25 mouse cellular contexts compared by ENCODE assay signal in genomic region chr9:53400696-53401095, GRCm38 (mm10). TPM values are rescaled to one million over a fixed set of nuclear protein-coding genes. Genes with fewer than 3 reads are reported as not detected.
DNase-seq lines count a peak whose midpoint lies in the region; ATAC-seq lines count a peak whose summit lies in the region.
"Had no signal": no experiment of that assay in that cellular context is flagged by ENCODE, and none has a peak within 500 bp of the region (broad histone marks: within the 10 kb centered on the region; RNA-seq: fewer than 3 reads in every experiment).

No protein-coding gene starts in this region.

- 0 out of 2 replicates have a peak, but pooled peaks have one; percentile 12 for ATAC-seq in kidney, embryonic 16.5 days (ENCODE audit: low FRiP score, low TSS enrichment)
- ATAC-seq: activated CD4-positive, CD25-positive, alpha-beta regulatory T cell, adult 4 months; CD4-positive, CD25-positive, alpha-beta regulatory T cell, adult 4 months; forebrain, embryonic 13.5 days; Patski had no signal

- no peak overlapping the region for H3K4me2 ChIP-seq in kidney, embryonic 16.5 days (replicated peaks; ENCODE audit: low read depth, low read length)
- H3K4me2 ChIP-seq: embryonic facial prominence, embryonic 12.5 days; forebrain, embryonic 13.5 days had no signal

- H3K4me3 ChIP-seq in kidney, embryonic 16.5 days (ENCODE audit: low read length) = no peak overlapping the region
- H3K4me3 ChIP-seq: embryonic facial prominence, embryonic 10.5 days; embryonic facial prominence, embryonic 12.5 days; forebrain, embryonic 13.5 days had no signal

- H3K27me3 ChIP-seq in kidney, embryonic 16.5 days (ENCODE audit: insufficient read depth, low read length) = no peaks in the 10 kb centered on the region
- H3K27me3 ChIP-seq: CH12.LX; embryonic facial prominence, embryonic 12.5 days; forebrain, embryonic 13.5 days; Patski had no signal

- H3K9me3 ChIP-seq in kidney, embryonic 16.5 days (ENCODE audit: low read length) = no peaks in the 10 kb centered on the region
- H3K9me3 ChIP-seq: embryonic facial prominence, embryonic 10.5 days; embryonic facial prominence, embryonic 12.5 days; forebrain, embryonic 13.5 days; G1E had no signal

- H3K36me3 ChIP-seq in kidney, embryonic 16.5 days (ENCODE audit: insufficient read depth, low read length) = peaks cover 7% of the 10 kb centered on the region; the same call in 1 of the 2 replicates
- H3K36me3 ChIP-seq: embryonic facial prominence, embryonic 10.5 days; embryonic facial prominence, embryonic 12.5 days; G1E had no signal

- no peak overlapping the region for H3K9ac ChIP-seq in kidney, embryonic 16.5 days (replicated peaks; ENCODE audit: low read length)
- H3K9ac ChIP-seq: embryonic facial prominence, embryonic 12.5 days; forebrain, embryonic 13.5 days had no signal

- H3K4me1 ChIP-seq in kidney, embryonic 16.5 days (ENCODE audit: insufficient read depth, low read length) = peaks cover 26% of the 10 kb centered on the region

- peak; percentile 4 for DNase-seq in heart, adult 11 months
- no peak for DNase-seq in heart, adult 8-10 months (ENCODE audit: low spot score)
- peak; percentile 44 for DNase-seq in kidney, adult 9 months
- no peak for DNase-seq in kidney, adult 18-20 months
- no peak for DNase-seq in kidney, adult 11 months
- peak; percentile 24 for DNase-seq in kidney, postnatal 14 days
- DNase-seq in kidney, postnatal 4 days = no peak
- DNase-seq: adrenal gland, adult 8-10 months; adrenal gland, postnatal 14 days; adrenal gland, postnatal 36 days; B cell, adult 2 months; cerebellum, adult 11-12 months; cerebellum, adult 2 months; cerebellum, adult 9-10 months; cerebellum, postnatal 10 days; cerebellum, postnatal 25 days had no signal

- no peak overlapping the region for H3K27ac ChIP-seq in kidney, embryonic 16.5 days (ENCODE audit: low read length)
- H3K27ac ChIP-seq: embryonic facial prominence, embryonic 10.5 days; embryonic facial prominence, embryonic 12.5 days; forebrain, embryonic 13.5 days had no signal

- 55% methylated on average over 4 of the region's 4 CpGs for WGBS in kidney, embryonic 16.5 days

RNA-seq across cellular contexts. Expression of gene 4930550C14Rik, which starts 1.4 kb away (rescaled TPM):
- under 1 TPM in 2 of 4 experiments, not detected in 2; 0.24 to 0.25 TPM for total RNA-seq in heart, adult 8-10 months (2022)
- polyA plus RNA-seq in kidney, embryonic 16.5 days (2015; fragmentation: Nextera tagmentation; extraction: Ambion mirVana) = 2.6 and 2.7 TPM in 2 replicates
- total RNA-seq: G1E had no signal
- polyA plus RNA-seq: G1E had no signal

RNA-seq across cellular contexts. Expression of gene Kdelc2, which starts 16.9 kb away (rescaled TPM):
- 1 to 10 TPM; 6.5 to 8.1 (median 7.3) TPM for total RNA-seq in heart, adult 8-10 months (2022)
- 30.4 and 34.1 TPM in 2 replicates for polyA plus RNA-seq in kidney, embryonic 16.5 days (2015; fragmentation: Nextera tagmentation; extraction: Ambion mirVana)
- total RNA-seq: CH12.LX had no signal
- polyA plus RNA-seq: G1E had no signal

Comparison
In these comparisons a context has a peak if more than half of its experiments do, and no peak if none do; other contexts are left out.
1. DNase-seq: peak in heart, adult 11 months (single experiment), kidney, adult 9 months (single experiment) and kidney, postnatal 14 days (single experiment); none in heart, adult 8-10 months (single experiment), kidney, adult 18-20 months (single experiment), kidney, adult 11 months (single experiment) and kidney, postnatal 4 days (0 of 2).